Mouse (Mus musculus) myocyte (in vitro differentiated cells): ENCODE measurements at regions not wholly inside any gene's neighbourhood (a gene's known extent, or its start where the extent isn't known, plus 50 kb on each side); places are given as distances from the start of the nearest gene placed in this dataset.

Source experiments
- CEBPB ChIP-seq: IDR thresholded peaks from 2 replicates; pipeline ENCODE4 v1.6.1; 2011; ENCODE audit warnings: mild to moderate bottlenecking, moderate library complexity; ENCODE audit not compliant: poor library complexity, insufficient read depth, severe bottlenecking
- E2F4 ChIP-seq: IDR thresholded peaks from one replicate; pipeline ENCODE4 v1.6.1; 2011; ENCODE audit warnings: mild to moderate bottlenecking, control low read depth, moderate library complexity; ENCODE audit not compliant: insufficient read depth
- MAX ChIP-seq: IDR thresholded peaks from one replicate; pipeline ENCODE4 v1.6.1; 2011; ENCODE audit warnings: low read depth, mild to moderate bottlenecking, control low read depth
- MYOD1 ChIP-seq, 3 experiments: IDR thresholded peaks; one replicate each; pipeline ENCODE4 v1.6.1; 2011; ENCODE audit warnings: control low read depth in 2 of 3, low read depth in 2 of 3, mild to moderate bottlenecking in 2 of 3, moderate library complexity in 1 of 3; ENCODE audit not compliant: insufficient read length in 2 of 3, control insufficient read depth in 1 of 3
- MYOG ChIP-seq, 3 experiments: IDR thresholded peaks; one replicate each; pipeline ENCODE4 v1.6.1; 2011; ENCODE audit warnings: control low read depth in 2 of 3, low read depth in 2 of 3, mild to moderate bottlenecking in 2 of 3; ENCODE audit not compliant: insufficient read length in 2 of 3, control insufficient read depth in 1 of 3, insufficient read depth in 1 of 3
- POLR2A ChIP-seq: IDR thresholded peaks from one replicate; pipeline ENCODE4 v1.6.1; 2011; ENCODE audit warnings: low read depth, mild to moderate bottlenecking, control low read depth, moderate library complexity; ENCODE audit not compliant: insufficient read length
- POLR2AphosphoS2 ChIP-seq: IDR thresholded peaks from one replicate; pipeline ENCODE4 v1.6.1; 2011; ENCODE audit warnings: low read depth, control low read depth; ENCODE audit not compliant: insufficient read length
- REST ChIP-seq: IDR thresholded peaks from one replicate; pipeline ENCODE4 v1.6.1; 2011; ENCODE audit warnings: mild to moderate bottlenecking, control low read depth, moderate library complexity; ENCODE audit not compliant: insufficient read depth, insufficient read length
- TCF12 ChIP-seq: IDR thresholded peaks from one replicate; pipeline ENCODE4 v1.6.1; 2011; ENCODE audit warnings: mild to moderate bottlenecking, control low read depth; ENCODE audit not compliant: poor library complexity, insufficient read depth, severe bottlenecking
- TCF3 ChIP-seq: IDR thresholded peaks from one replicate; pipeline ENCODE4 v1.6.1; 2011; ENCODE audit warnings: low read depth, control low read depth; ENCODE audit not compliant: insufficient read length
- USF1 ChIP-seq: IDR thresholded peaks from one replicate; pipeline ENCODE4 v1.6.1; 2011; ENCODE audit warnings: low read depth, mild to moderate bottlenecking, control low read depth, moderate library complexity

DNA sequence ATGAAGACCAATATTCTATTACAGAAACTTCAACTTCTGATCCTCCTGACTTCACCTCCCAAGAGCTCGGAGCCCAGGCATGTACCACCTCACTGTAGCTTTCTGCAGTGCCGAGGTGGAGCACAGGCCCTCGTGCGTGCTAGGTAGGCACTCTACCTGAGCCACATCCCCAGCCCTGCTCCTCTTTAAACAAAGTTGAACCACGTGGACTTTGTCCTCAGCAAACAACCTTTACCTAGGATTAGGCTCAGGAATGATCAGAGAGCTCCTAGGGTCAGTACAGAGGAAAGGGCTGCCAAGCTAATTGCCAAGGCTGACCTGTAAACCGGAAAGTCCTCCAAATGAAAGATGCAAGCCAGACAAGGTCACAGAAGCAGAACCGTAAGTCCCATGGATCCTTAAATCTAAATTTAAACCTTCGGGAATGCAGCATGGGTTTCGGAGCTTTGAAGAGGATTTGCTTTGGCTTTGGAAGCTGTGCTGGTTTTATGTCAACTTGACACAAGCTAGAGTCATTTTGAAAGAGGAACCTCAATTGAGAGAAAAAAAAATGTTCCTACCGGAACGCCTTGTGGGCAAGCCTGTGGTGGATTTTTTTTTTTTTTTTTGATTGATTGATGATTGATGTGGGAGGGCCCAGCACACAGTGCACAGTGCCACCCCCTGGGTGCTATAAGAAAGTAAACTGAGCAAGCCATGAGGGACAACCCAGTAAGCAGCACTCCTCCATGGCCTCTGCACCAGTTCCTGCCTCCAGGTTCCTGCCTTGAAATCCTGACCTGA lies 69.5 kb upstream of the Rybp start:
- TF ChIP-seq POLR2A (no peak), MAX (no peak), POLR2AphosphoS2 (no peak), CEBPB (no peak), E2F4 (no peak), TCF12 (no peak), REST (no peak), MYOD1 (IDR thresholded peaks at IDR 0.05; ENCODE audit: control insufficient read depth in 1 of 3, insufficient read length in 2 of 3, low read depth in 2 of 3) (no peak), USF1 (no peak), TCF3 (no peak), MYOG (IDR thresholded peaks at IDR 0.05; ENCODE audit: control insufficient read depth in 1 of 3, insufficient read depth in 1 of 3, insufficient read length in 2 of 3, low read depth in 2 of 3) (no peak)
